Mouse (Mus musculus) neural tube, embryonic 12.5 days (tissue): ENCODE data around the gene Stk35. TPM values are rescaled to one million over a fixed set of nuclear protein-coding genes. Genes with fewer than 3 reads are reported as not detected.

Source experiments
- ATAC-seq: fragments of 200-750 bp; cut with Nextera tagmentation; 2 replicates; pipeline ENCODE4 v1.8.0; 2017; ENCODE audit warnings: low read depth, mild to moderate bottlenecking, moderate TSS enrichment, moderate library complexity; ENCODE audit not compliant: low FRiP score
- H3K27ac ChIP-seq: fragments of 300-500 bp; sonication (generic); 2 replicates; pipeline ENCODE4 v1.5.1; 2016
- H3K27me3 ChIP-seq: fragments of 300-500 bp; sonication (generic); replicated peaks from 2 replicates; pipeline ENCODE4 v1.6.1; 2016; ENCODE audit warnings: mild to moderate bottlenecking
- H3K36me3 ChIP-seq: fragments of 300-500 bp; sonication (generic); 2 replicates; pipeline ENCODE4 v1.6.1; 2016; ENCODE audit warnings: mild to moderate bottlenecking
- H3K4me1 ChIP-seq: fragments of 300-500 bp; sonication (generic); 2 replicates; pipeline ENCODE4 v1.6.1; 2016
- H3K4me2 ChIP-seq: fragments of 300-500 bp; sonication (generic); replicated peaks from 2 replicates; pipeline ENCODE4 v1.6.1; 2016; ENCODE audit warnings: mild to moderate bottlenecking
- H3K4me3 ChIP-seq: fragments of 300-500 bp; sonication (generic); 2 replicates; pipeline ENCODE4 v1.5.1; 2016
- H3K9ac ChIP-seq: fragments of 300-500 bp; sonication (generic); 2 replicates; pipeline ENCODE4 v1.6.1; 2016; ENCODE audit warnings: mild to moderate bottlenecking
- H3K9me3 ChIP-seq: fragments of 300-500 bp; sonication (generic); 2 replicates; pipeline ENCODE4 v1.6.1; 2016; ENCODE audit warnings: mild to moderate bottlenecking
- WGBS: fragments of 180-500 bp; shearing (Covaris S2); methylation state at CpG from one replicate; pipeline ENCODE4 v1.1.7; 2016; 5-methylcytosine and 5-hydroxymethylcytosine counted together
- polyA plus RNA-seq: library from polyadenylated mRNA; unstranded; fragments of >200 nt; fragmentation: Nextera tagmentation; extraction: Ambion mirVana; gene quantifications from 2 replicates; pipeline ENCODE4 v1.2.1, GENCODE M21; 2016

The Stk35 gene
- polyA plus RNA-seq, 1 experiment from 2014 or later, result 15.2 TPM

- H3K27me3 ChIP-seq, result no peaks in the 10 kb centered on the region
- ATAC-seq, result no peak
- H3K36me3 ChIP-seq, result no peaks in the 10 kb centered on the region
- no peak overlapping the region for H3K9ac ChIP-seq
- H3K4me2 ChIP-seq, result no peak overlapping the region
- no peak overlapping the region for H3K4me3 ChIP-seq
- H3K27ac ChIP-seq, result no peak overlapping the region
- no peaks in the 10 kb centered on the region for H3K9me3 ChIP-seq
- H3K4me1 ChIP-seq, result 0 out of 2 replicates have a peak, but pooled peaks cover 1% of the 10 kb centered on the region
Observed at GRCm38 (mm10) chr2:129876935-129877334, 76.6 kb downstream of the Stk35 start.

GRCm38 (mm10) chr2:129879817-129880216, 79.5 kb downstream of the Stk35 start:
- Histone ChIP-seq H3K27ac (no peak overlapping the region), H3K27me3 (no peaks in the 10 kb centered on the region), H3K4me2 (no peak overlapping the region), H3K36me3 (no peaks in the 10 kb centered on the region), H3K9me3 (no peaks in the 10 kb centered on the region), H3K4me3 (no peak overlapping the region), H3K4me1 (no peaks in the 10 kb centered on the region), H3K9ac (no peak overlapping the region)
- 49% methylated on average over 3 of the region's 3 CpGs for WGBS
- ATAC-seq, result 0 out of 2 replicates have a peak, but pooled peaks have one; percentile 25

- H3K27ac ChIP-seq, result no peak overlapping the region
- no peaks in the 10 kb centered on the region for H3K9me3 ChIP-seq
- no peak for ATAC-seq
- no peak overlapping the region for H3K9ac ChIP-seq
- H3K4me3 ChIP-seq, result no peak overlapping the region
- no peaks in the 10 kb centered on the region for H3K4me1 ChIP-seq
- H3K4me2 ChIP-seq, result no peak overlapping the region
- 87% methylated on average over 7 of the region's 7 CpGs for WGBS
- no peaks in the 10 kb centered on the region for H3K36me3 ChIP-seq
- H3K27me3 ChIP-seq, result no peaks in the 10 kb centered on the region
Observed at GRCm38 (mm10) chr2:129880226-129880625, 79.9 kb downstream of the Stk35 start.

- no peaks in the 10 kb centered on the region for H3K36me3 ChIP-seq
- 62% methylated on average over 1 of the region's 1 CpGs for WGBS
- ATAC-seq, result no peak
Observed at GRCm38 (mm10) chr2:129881886-129882285, 81.6 kb downstream of the Stk35 start.

More at GRCm38 (mm10) chr2:129881886-129882285, 81.6 kb downstream of the Stk35 start:
- Histone ChIP-seq H3K27ac (no peak overlapping the region), H3K27me3 (no peaks in the 10 kb centered on the region), H3K9me3 (no peaks in the 10 kb centered on the region), H3K4me2 (no peak overlapping the region), H3K4me3 (no peak overlapping the region), H3K9ac (no peak overlapping the region), H3K4me1 (no peaks in the 10 kb centered on the region)

Other genes with a start within 250 kb of the Stk35 start
- gene Sirpa, start 207.7 kb upstream of the Stk35 start, polyA plus RNA-seq, result 21.3 and 21.9 TPM in 2 replicates
- gene Pdyn, start 100.7 kb upstream of the Stk35 start, polyA plus RNA-seq, result 8.8 and 10.6 TPM in 2 replicates
- gene Tgm3, start 211.8 kb downstream of the Stk35 start, polyA plus RNA-seq, result not detected in 2 replicates